Mouse (Mus musculus): ENCODE measurements around the gene Wwox.

Wwox gene

DNA sequence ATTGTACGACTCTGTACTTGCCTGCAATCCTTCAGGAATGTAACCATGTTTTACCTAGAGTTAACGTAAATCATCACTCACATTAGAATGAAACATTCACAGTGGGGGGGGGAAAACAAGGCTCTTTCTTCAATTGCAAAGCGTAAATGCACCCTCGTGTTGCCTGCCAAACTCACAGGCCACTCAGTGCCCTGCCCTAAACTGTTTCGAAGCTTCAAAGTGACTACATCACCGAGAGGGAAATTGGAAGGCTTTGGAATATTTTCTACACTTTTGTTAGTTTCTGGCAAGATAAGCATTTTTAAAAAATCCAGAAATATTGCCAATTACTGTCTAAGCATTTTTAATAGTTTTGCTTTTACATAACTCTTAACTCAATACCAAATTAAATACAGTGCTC is 231.3 kb downstream of the Wwox start:
- no peak for DNase-seq (ENCODE audit: low spot score)

GRCm38 (mm10) chr8:114671237-114671674 is 231.8 kb downstream of the Wwox start:
- DNase-seq (ENCODE audit: low spot score) = no peak

DNA sequence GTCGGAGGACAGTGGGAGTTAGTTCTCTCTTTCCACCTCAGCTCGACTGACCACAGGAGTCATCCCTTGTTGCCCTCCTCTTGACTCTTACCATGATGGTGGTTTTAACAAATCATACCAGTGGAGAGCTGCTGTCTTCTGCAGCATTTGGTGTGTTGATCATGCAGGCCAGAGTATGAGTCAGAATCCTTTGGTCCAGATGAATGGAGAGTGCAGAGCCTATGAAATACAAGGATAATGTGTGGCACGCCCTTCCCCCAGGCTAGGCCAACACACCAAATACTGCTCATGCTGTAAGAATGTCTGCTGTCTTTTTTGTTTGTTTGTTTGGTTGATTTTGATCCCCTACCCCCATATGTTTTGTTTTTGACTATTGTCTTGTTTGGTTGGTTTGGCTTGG is 234.0 kb downstream of the Wwox start:
- DNase-seq (ENCODE audit: low spot score) = no peak

GRCm38 (mm10) chr8:114675151-114675550 is 235.7 kb downstream of the Wwox start:
- DNase-seq (ENCODE audit: low spot score) = no peak

DNA sequence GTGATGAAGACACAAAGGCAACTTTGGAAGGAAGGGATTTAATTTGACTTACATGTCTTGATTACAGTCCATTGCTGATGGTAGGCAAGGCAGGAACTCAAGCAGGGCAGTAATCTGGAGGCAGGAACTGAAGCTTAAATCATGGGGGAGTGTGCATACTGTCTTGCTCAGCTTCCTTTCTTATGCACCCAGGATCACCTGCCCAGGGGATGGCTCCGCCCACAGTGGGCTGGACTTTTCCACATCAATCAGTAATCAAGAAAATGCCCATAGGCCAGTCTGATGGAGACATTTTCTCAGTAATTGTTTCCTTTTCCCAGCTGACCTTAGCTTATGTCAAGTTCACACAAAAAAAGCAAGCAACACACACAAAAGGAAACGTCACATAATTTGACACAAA is 237.5 kb downstream of the Wwox start:
- DNase-seq (ENCODE audit: low spot score) = no peak

DNA sequence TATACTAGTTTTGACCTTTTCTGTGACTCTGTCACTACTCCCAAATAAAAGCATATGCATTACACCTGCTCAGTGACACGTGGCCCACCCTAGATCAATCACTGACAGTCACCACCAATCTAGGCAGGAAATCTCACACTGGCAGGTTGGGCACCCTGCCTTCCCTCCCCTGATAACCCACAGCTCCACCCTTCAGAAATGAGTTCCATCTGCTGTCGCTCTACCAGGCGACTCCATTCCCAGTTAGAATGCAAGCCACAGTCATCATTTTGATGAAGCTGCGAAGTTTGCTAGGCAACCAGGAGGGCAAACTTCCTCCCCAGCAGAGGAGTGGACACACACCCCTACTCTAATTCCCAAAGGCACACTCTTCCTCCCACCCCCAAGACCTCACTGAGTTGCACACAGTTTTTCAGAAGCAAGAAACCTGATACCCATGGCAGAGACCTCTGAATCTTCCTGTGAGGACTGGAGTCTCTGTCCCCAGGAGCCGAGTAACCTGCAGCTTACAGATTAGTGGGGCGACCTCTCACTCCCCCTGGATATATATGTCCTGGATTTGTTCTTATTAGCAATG is 238.2 kb downstream of the Wwox start:
- DNase-seq (ENCODE audit: low spot score) = no peak

- no peak for DNase-seq (ENCODE audit: low spot score)
Measured at GRCm38 (mm10) chr8:114679386-114680098, 240.1 kb downstream of the Wwox start.

DNA sequence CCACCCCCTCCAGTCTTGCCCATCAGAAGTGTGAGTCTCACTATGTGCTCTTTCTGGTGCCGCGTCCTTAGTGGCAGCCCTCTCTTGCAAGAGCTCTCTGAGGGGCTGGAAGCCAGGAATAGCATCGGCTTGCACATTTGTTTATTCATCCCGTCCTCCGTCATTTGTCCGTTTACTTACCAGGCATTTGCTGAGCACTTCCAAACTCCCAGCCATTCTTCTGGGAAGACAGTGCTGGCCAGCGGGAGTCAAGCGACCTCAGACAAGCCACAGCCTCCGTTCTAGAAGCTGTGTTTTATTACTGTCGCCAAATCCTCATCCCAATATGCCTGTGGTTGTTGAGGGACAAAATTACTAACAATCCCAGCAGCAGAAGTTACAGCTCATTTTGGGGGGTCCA is 241.7 kb downstream of the Wwox start:
- DNase-seq (ENCODE audit: low spot score) = no peak

DNA sequence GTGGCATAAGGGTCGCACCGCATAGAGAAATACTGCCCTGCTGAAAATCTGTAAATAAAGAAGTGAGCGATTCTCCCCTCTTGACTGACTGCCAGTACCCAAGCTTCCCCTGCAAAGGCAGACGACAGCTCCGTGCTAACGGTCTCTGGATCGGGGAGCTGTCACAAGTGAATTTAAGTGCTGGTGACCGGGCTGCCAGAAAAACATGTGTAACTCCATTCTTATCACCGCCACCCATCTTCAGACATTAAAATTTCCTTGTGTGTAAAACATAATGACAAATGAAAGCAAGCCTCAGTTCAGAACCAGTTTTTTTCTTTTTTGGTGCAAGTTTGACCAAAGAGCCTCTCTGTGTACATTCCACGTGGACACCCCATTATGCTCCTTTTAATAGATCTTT is 242.7 kb downstream of the Wwox start:
- DNase-seq (ENCODE audit: low spot score) = no peak

DNA sequence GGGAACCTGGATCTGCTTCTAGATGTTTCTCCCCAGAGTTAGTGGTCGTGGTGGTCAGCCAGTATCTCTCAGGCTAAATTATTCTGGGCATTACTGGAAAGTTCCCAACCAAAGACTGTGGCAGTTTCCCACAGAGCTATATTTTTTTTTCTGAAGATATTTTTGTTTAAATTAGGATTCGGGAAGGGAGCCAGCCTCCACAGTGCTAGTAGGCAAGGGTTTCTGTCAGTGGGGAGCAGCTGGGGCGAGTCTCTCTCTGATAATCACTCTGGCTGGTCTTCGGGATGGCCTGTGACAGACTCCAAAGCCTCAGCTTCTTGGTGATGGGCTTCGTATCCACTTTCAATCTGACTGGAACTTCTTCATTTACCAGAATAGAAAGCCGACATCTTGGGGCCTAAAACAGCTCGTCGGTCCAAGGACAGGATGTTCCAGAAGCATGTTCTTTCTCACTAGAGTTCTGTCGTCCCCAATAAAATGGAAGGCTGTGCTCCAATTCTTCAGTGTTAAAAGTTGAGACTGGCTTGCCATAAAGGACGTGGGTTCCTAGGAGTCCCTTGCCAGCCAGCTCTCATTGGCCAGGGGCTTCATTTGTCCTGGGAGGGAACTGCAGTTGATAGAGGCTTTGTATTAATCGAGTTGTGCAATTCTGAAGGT is 244.7 kb downstream of the Wwox start:
- no peak for DNase-seq (ENCODE audit: low spot score)

DNA sequence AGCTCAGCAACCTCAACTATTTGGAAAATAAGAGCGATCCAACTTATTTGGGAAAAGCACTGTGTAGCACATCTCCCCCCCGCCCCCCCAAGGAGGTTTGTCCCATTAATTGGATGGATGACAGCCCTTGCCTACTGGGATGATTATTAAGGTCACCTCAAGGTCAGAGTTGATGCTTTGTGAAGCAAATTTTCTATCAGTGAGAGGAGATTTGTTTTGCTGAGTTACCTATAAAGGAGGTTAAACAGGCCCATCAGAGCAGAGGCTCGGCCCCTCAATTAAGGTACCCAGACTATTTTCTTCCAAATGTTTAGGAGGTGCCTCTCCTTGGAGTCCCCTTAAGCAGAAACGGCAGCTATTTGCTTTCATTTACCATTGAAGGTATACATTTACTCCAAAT is 247.0 kb downstream of the Wwox start:
- no peak for DNase-seq (ENCODE audit: low spot score)

DNA sequence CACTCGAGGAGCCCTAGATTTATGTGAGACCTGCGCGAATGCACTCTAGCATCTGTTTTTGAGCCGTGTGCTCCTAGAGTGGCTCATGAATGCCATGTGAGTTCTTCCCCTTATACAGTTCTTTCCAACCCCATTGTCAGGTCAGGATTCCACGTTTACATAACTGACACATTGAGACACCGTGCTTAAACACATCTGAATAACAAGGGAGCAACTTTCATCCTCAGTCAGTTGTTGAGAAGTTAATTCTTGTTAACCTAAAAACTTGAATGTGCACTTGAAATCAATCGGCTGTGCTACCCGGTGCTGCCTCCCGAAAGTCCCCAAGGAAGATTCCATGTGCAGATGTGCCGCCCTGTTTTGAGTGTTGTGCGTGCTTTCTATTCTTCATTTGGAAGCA is 249.3 kb downstream of the Wwox start:
- no peak for DNase-seq (ENCODE audit: low spot score)

- no peak for DNase-seq (ENCODE audit: low spot score)
Measured at GRCm38 (mm10) chr8:114694566-114695198, 255.2 kb downstream of the Wwox start.

DNA sequence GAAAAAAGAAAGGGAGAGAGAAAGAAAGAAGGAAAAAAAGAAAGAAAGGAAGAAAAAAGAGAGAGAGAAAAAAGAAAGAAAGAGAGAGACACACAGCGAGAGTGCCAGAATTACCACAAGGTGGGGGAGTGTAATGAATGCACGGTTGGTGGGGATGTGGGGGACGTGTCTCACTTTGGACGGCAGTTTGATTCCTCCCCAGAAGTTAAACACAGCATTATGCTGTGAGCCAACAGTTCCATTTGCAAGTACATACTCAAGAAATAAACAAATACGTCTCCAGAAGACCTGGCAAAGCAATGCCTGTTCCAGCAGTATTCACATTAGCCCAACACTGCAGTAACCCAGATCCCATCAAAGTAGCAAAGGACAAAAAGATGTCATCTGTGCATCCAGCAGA is 264.1 kb downstream of the Wwox start:
- DNase-seq (ENCODE audit: low spot score) = no peak

- DNase-seq (ENCODE audit: low spot score) = no peak
Measured at GRCm38 (mm10) chr8:114707538-114708138, 268.2 kb downstream of the Wwox start.

GRCm38 (mm10) chr8:114715318-114716070 is 276.0 kb downstream of the Wwox start:
- no peak for DNase-seq (ENCODE audit: low spot score)

DNA sequence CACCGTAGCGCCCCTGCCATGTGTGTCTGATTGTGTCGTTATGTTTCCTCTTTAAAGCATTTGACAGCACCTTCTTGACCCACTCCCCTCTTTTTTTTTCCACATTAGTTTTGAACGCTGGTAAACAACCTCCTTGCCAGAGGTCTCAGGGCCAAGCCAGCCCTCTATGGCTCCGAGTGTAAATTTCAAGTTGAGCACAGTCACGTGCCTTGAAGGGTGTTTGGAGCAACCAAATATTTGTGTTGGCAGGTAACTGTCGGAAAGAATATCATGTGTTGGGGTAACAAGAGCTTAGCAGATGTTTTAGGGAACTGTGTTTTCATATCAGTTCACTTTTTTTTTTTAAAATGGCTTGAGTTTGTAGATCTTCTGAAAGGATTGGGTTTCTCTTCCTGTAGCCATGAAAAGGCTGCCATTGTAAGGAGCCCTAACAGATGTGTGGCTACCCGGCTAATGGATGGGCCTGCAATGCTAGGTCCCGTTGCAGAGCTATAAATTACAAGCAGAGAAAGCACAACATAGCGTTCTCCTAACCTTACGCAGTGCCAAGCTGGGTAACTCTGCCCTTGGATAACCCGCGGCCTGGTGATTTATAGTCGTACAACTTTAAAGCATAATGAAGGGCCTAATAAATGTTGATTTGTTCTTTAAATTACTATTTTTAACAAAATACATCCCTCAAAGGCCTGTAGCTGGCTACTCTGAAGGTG is 277.2 kb downstream of the Wwox start:
- DNase-seq (ENCODE audit: low spot score) = no peak

GRCm38 (mm10) chr8:114718821-114719220 is 279.4 kb downstream of the Wwox start:
- no peak for DNase-seq (ENCODE audit: low spot score)

GRCm38 (mm10) chr8:114722611-114723010 is 283.2 kb downstream of the Wwox start:
- DNase-seq (ENCODE audit: low spot score) = no peak

GRCm38 (mm10) chr8:114731260-114732140 is 292.0 kb downstream of the Wwox start:
- DNase-seq (ENCODE audit: low spot score) = no peak
